Comparison of ENCODE assay signal across 8 mouse cellular contexts in genomic region chrX:20688068-20688547, GRCm38 (mm10). TPM values are rescaled to one million over a fixed set of nuclear protein-coding genes. Genes with fewer than 3 reads are reported as not detected.
DNase-seq lines count a peak whose midpoint lies in the region; ATAC-seq and TF ChIP-seq lines count a peak whose summit lies in the region.

No protein-coding gene starts in this region.

- TF ChIP-seq EP300 in lung, postnatal 0 days (IDR thresholded peaks at IDR 0.05): peak; percentile 37; the same call in 1 of the 2 replicates

- H3K4me2 ChIP-seq in hindbrain, embryonic 11.5 days (replicated peaks; ENCODE audit: low read depth, low read length): peak overlapping the region; percentile 53
- H3K4me2 ChIP-seq in lung, postnatal 0 days (replicated peaks; ENCODE audit: low read depth, low read length): peak overlapping the region; percentile 51

- peak overlapping the region; percentile 96 for H3K27ac ChIP-seq in hindbrain, embryonic 11.5 days (ENCODE audit: low read depth, low read length)
- H3K27ac ChIP-seq in lung, postnatal 0 days (ENCODE audit: low read length): peak overlapping the region; percentile 96

- WGBS in hindbrain, embryonic 11.5 days: 14% methylated on average over 31 of the region's 33 CpGs
- 21% methylated on average over 24 of the region's 33 CpGs for WGBS in lung, postnatal 0 days

- no peaks in the 10 kb centered on the region for H3K4me1 ChIP-seq in hindbrain, embryonic 11.5 days (replicated peaks; ENCODE audit: control insufficient read depth, insufficient read depth, low read length)
- H3K4me1 ChIP-seq in lung, postnatal 0 days (ENCODE audit: insufficient read depth, low read depth, low read length): no peaks in the 10 kb centered on the region

- no peaks in the 10 kb centered on the region for H3K27me3 ChIP-seq in hindbrain, embryonic 11.5 days (ENCODE audit: control insufficient read depth, insufficient read depth, low read length)
- H3K27me3 ChIP-seq in lung, postnatal 0 days (replicated peaks; ENCODE audit: insufficient read depth, low read length): no peaks in the 10 kb centered on the region

- ATAC-seq in hindbrain, embryonic 11.5 days (ENCODE audit: low FRiP score): peak; percentile 96
- ATAC-seq in lung, postnatal 0 days: peak; percentile 90

- H3K4me3 ChIP-seq in hindbrain, embryonic 11.5 days (ENCODE audit: low read depth, low read length): peak overlapping the region; percentile 62
- H3K4me3 ChIP-seq in lung, postnatal 0 days (ENCODE audit: low read depth, low read length): peak overlapping the region; percentile 67

- peak overlapping the region; percentile 77 for H3K9ac ChIP-seq in hindbrain, embryonic 11.5 days (ENCODE audit: low read depth, low read length)
- peak overlapping the region; percentile 73 for H3K9ac ChIP-seq in lung, postnatal 0 days (replicated peaks; ENCODE audit: low read depth)

- no peaks in the 10 kb centered on the region for H3K36me3 ChIP-seq in hindbrain, embryonic 11.5 days (ENCODE audit: control insufficient read depth, insufficient read depth, low read length)
- H3K36me3 ChIP-seq in lung, postnatal 0 days (ENCODE audit: insufficient read depth, low read length): no peaks in the 10 kb centered on the region

- peak; percentile 93 for DNase-seq in Muller cell, postnatal 12 days (ENCODE audit: inconsistent ontology term)
- peak; percentile 91 for DNase-seq in cerebellum, adult 9-11 months
- peak; percentile 65 to 85 for DNase-seq in frontal cortex, adult 2 months (ENCODE audit: extremely low spot score in 1 of 2, low spot score in 1 of 2)
- DNase-seq in hindbrain, embryonic 11.5 days (ENCODE audit: low spot score): peak; percentile 85
- DNase-seq in layer of hippocampus, postnatal 10 days (ENCODE audit: low spot score in 2 of 2): peak; percentile 77 to 85
- DNase-seq in lung, postnatal 0 days (ENCODE audit: low spot score): peak; percentile 90
- DNase-seq in ovary, postnatal 10 days (ENCODE audit: low spot score): peak; percentile 46
- DNase-seq in thymus, postnatal 0 days (ENCODE audit: low spot score): peak; percentile 87

- no peaks in the 10 kb centered on the region for H3K9me3 ChIP-seq in hindbrain, embryonic 11.5 days (ENCODE audit: control insufficient read depth, low read length)
- H3K9me3 ChIP-seq in lung, postnatal 0 days (ENCODE audit: low read length): no peaks in the 10 kb centered on the region

- TF ChIP-seq CTCF in lung, postnatal 0 days (IDR thresholded peaks at IDR 0.05): no peak

RNA-seq across cellular contexts. Expression of gene Cdk16, which starts 0.4 kb away (rescaled TPM):
- 394 and 422 TPM in 2 replicates for polyA plus RNA-seq in frontal cortex, adult 2 months (2012; rRNA removed)
- polyA plus RNA-seq in hindbrain, embryonic 11.5 days (2014; fragmentation: Nextera tagmentation; extraction: Ambion mirVana): 94.6 and 100 TPM in 2 replicates
- total RNA-seq in layer of hippocampus, postnatal 10 days (2021): 100 to 1,000 TPM; 262 TPM
- 58.1 and 60.3 TPM in 2 replicates for polyA plus RNA-seq in lung, postnatal 0 days (2015; fragmentation: Nextera tagmentation; extraction: Ambion mirVana)
- 36.0 and 40.2 TPM in 2 replicates for polyA plus RNA-seq in thymus, postnatal 0 days (2015; fragmentation: Nextera tagmentation; extraction: Ambion mirVana)

RNA-seq across cellular contexts. Expression of gene Usp11, which starts 15.6 kb away (rescaled TPM):
- 107 and 128 TPM in 2 replicates for polyA plus RNA-seq in frontal cortex, adult 2 months (2012; rRNA removed)
- polyA plus RNA-seq in hindbrain, embryonic 11.5 days (2014; fragmentation: Nextera tagmentation; extraction: Ambion mirVana): 76.7 and 87.5 TPM in 2 replicates
- total RNA-seq in layer of hippocampus, postnatal 10 days (2021): 10 to 100 TPM; 77.2 to 80.3 TPM
- polyA plus RNA-seq in lung, postnatal 0 days (2015; fragmentation: Nextera tagmentation; extraction: Ambion mirVana): 6.5 and 6.6 TPM in 2 replicates
- polyA plus RNA-seq in thymus, postnatal 0 days (2015; fragmentation: Nextera tagmentation; extraction: Ambion mirVana): 22.5 and 25.8 TPM in 2 replicates

RNA-seq across cellular contexts. Expression of gene Uba1, which starts 30.0 kb away (rescaled TPM):
- polyA plus RNA-seq in frontal cortex, adult 2 months (2012; rRNA removed): 253 and 262 TPM in 2 replicates
- polyA plus RNA-seq in hindbrain, embryonic 11.5 days (2014; fragmentation: Nextera tagmentation; extraction: Ambion mirVana): 248 and 285 TPM in 2 replicates
- total RNA-seq in layer of hippocampus, postnatal 10 days (2021): 100 to 1,000 TPM; 394 to 409 TPM
- polyA plus RNA-seq in lung, postnatal 0 days (2015; fragmentation: Nextera tagmentation; extraction: Ambion mirVana): 78.4 and 83.5 TPM in 2 replicates
- 135 and 139 TPM in 2 replicates for polyA plus RNA-seq in thymus, postnatal 0 days (2015; fragmentation: Nextera tagmentation; extraction: Ambion mirVana)

Comparison
In these comparisons a context has a peak if more than half of its experiments do, and no peak if none do; other contexts are left out.
1. Peak in every context shown above with its lines: DNase-seq, ATAC-seq, H3K4me3 ChIP-seq and H3K27ac ChIP-seq.